Mouse (Mus musculus) brain, embryonic 14.5 days (tissue): ENCODE measurements around the gene Epb41l2.

ENCODE experiments used
- CTCF ChIP-seq: fragments of 200-500 bp; IDR thresholded peaks from 2 replicates; pipeline ENCODE4 v1.5.1; 2012; ENCODE audit warnings: inconsistent platforms, mild to moderate bottlenecking, moderate library complexity, borderline replicate concordance; ENCODE audit not compliant: insufficient read depth, insufficient read length; ENCODE audit errors: extremely low read depth
- POLR2A ChIP-seq: fragments of 200-500 bp; IDR thresholded peaks from 2 replicates; pipeline ENCODE4 v1.6.1; 2012; ENCODE audit warnings: mild to moderate bottlenecking, inconsistent platforms, borderline replicate concordance; ENCODE audit not compliant: poor library complexity, insufficient read depth, insufficient read length, severe bottlenecking; ENCODE audit errors: extremely low read depth

- TF ChIP-seq CTCF (no peak), POLR2A (no peak)
These were observed 89.9 kb downstream of the Epb41l2 start for GRCm38 (mm10) chr10:25449312-25450020.
